Mouse (Mus musculus) c-Kit-positive CD71-negative TER-119-negative erythroid progenitor cells, embryonic 14.5 days (primary cell): ENCODE measurements at regions not wholly inside any gene's neighbourhood (a gene's known extent, or its start where the extent isn't known, plus 50 kb on each side); places are given as distances from the start of the nearest gene placed in this dataset.

Experiments
- DNase-seq: peaks from one replicate; pipeline ENCODE4 v3.0.0-alpha.2; 2013; ENCODE audit warnings: low read depth

- DNase-seq = no peak
These were observed 331.7 kb downstream of the Setd4 start for GRCm38 (mm10) chr16:93272146-93272545.

- no peak for DNase-seq
These were observed 339.7 kb downstream of the Setd4 start for GRCm38 (mm10) chr16:93264061-93264585.

- DNase-seq = no peak
These were observed 340.6 kb downstream of the Setd4 start for GRCm38 (mm10) chr16:93263141-93263815.

- DNase-seq = no peak
These were observed 357.0 kb downstream of the Setd4 start for GRCm38 (mm10) chr16:93246825-93247224.

- no peak for DNase-seq
These were observed 358.1 kb downstream of the Setd4 start for GRCm38 (mm10) chr16:93245738-93246137.

- no peak for DNase-seq
These were observed 365.0 kb downstream of the Setd4 start for GRCm38 (mm10) chr16:93238898-93239297.

GRCm38 (mm10) chr16:93238326-93238725 lies 365.5 kb downstream of the Setd4 start:
- DNase-seq = no peak

GRCm38 (mm10) chr16:93225644-93226043 lies 378.2 kb downstream of the Setd4 start:
- DNase-seq = no peak

- no peak for DNase-seq
These were observed 378.7 kb downstream of the Setd4 start for GRCm38 (mm10) chr16:93225196-93225595.

- no peak for DNase-seq
These were observed 384.1 kb downstream of the Setd4 start for GRCm38 (mm10) chr16:93219731-93220130.

GRCm38 (mm10) chr16:93218402-93218801 lies 385.5 kb downstream of the Setd4 start:
- DNase-seq = no peak

GRCm38 (mm10) chr16:93217600-93218226 lies 386.1 kb downstream of the Setd4 start:
- no peak for DNase-seq

- DNase-seq = no peak
These were observed 388.2 kb downstream of the Setd4 start for GRCm38 (mm10) chr16:93215630-93216029.

- no peak for DNase-seq
These were observed 387.7 kb upstream of the Runx1 start for GRCm38 (mm10) chr16:93213618-93214017.

GRCm38 (mm10) chr16:93207675-93208074 lies 381.7 kb upstream of the Runx1 start:
- DNase-seq = no peak

- no peak for DNase-seq
These were observed 381.3 kb upstream of the Runx1 start for GRCm38 (mm10) chr16:93207217-93207616.

- DNase-seq = no peak
These were observed 380.4 kb upstream of the Runx1 start for GRCm38 (mm10) chr16:93206325-93206724.

- no peak for DNase-seq
These were observed 378.7 kb upstream of the Runx1 start for GRCm38 (mm10) chr16:93204601-93205000.

GRCm38 (mm10) chr16:93202591-93202990 lies 376.6 kb upstream of the Runx1 start:
- DNase-seq = no peak

GRCm38 (mm10) chr16:93197300-93197699 lies 371.4 kb upstream of the Runx1 start:
- no peak for DNase-seq

GRCm38 (mm10) chr16:93193921-93194481 lies 368.1 kb upstream of the Runx1 start:
- no peak for DNase-seq

GRCm38 (mm10) chr16:93193263-93193662 lies 367.3 kb upstream of the Runx1 start:
- no peak for DNase-seq

GRCm38 (mm10) chr16:93192651-93193173 lies 366.8 kb upstream of the Runx1 start:
- no peak for DNase-seq
